Mouse (Mus musculus) stomach, embryonic 14.5 days (tissue): ENCODE measurements around the gene Mrps7. TPM values are rescaled to one million over a fixed set of nuclear protein-coding genes. Genes with fewer than 3 reads are reported as not detected.
"Not testable (repeated sequence)": the region's sequence is repeated elsewhere in the genome, so short reads cannot be mapped to it uniquely, and the experiment has no call there.

Source experiments
- ATAC-seq: fragments of 200-750 bp; cut with Nextera tagmentation; 2 replicates; pipeline ENCODE4 v1.8.0; 2017; ENCODE audit warnings: low read depth, moderate TSS enrichment; ENCODE audit not compliant: insufficient number of reproducible peaks, insufficient read depth, low FRiP score
- H3K27ac ChIP-seq: fragments of 300-500 bp; sonication (generic); 2 replicates; pipeline ENCODE4 v1.5.1; 2014; ENCODE audit warnings: mild to moderate bottlenecking, low read length, moderate library complexity, mixed read lengths
- H3K27me3 ChIP-seq: fragments of 300-500 bp; sonication (generic); 2 replicates; pipeline ENCODE4 v1.6.1; 2014; ENCODE audit warnings: low read length, control low read depth, mixed read lengths; ENCODE audit not compliant: control insufficient read depth, insufficient read depth
- H3K36me3 ChIP-seq: fragments of 300-500 bp; sonication (generic); 2 replicates; pipeline ENCODE4 v1.6.1; 2014; ENCODE audit warnings: mild to moderate bottlenecking, control low read depth, low read length, moderate library complexity, mixed read lengths; ENCODE audit not compliant: control insufficient read depth, insufficient read depth
- H3K4me1 ChIP-seq: fragments of 300-500 bp; sonication (generic); 2 replicates; pipeline ENCODE4 v1.6.1; 2014; ENCODE audit warnings: low read length, control low read depth, mixed read lengths; ENCODE audit not compliant: control insufficient read depth, insufficient read depth
- H3K4me2 ChIP-seq: fragments of 300-500 bp; sonication (generic); replicated peaks from 2 replicates; pipeline ENCODE4 v1.6.1; 2014; ENCODE audit warnings: low read depth, low read length, control low read depth
- H3K4me3 ChIP-seq: fragments of 300-500 bp; sonication (generic); 2 replicates; pipeline ENCODE4 v1.5.1; 2014; ENCODE audit warnings: low read depth, low read length, control low read depth
- H3K9ac ChIP-seq: fragments of 300-500 bp; sonication (generic); replicated peaks from 2 replicates; pipeline ENCODE4 v1.6.1; 2014; ENCODE audit warnings: low read depth, mild to moderate bottlenecking, control low read depth, low read length, moderate library complexity, mixed read lengths
- H3K9me3 ChIP-seq: fragments of 300-500 bp; sonication (generic); 2 replicates; pipeline ENCODE4 v1.6.1; 2016; ENCODE audit warnings: low read depth, low read length, control low read depth; ENCODE audit not compliant: control insufficient read depth
- WGBS: fragments of 180-500 bp; shearing (Covaris S2); extraction: QIAGEN DNeasy Blood & Tissue Kit; methylation state at CpG from one replicate; pipeline ENCODE4 v1.1.7; 2014; 5-methylcytosine and 5-hydroxymethylcytosine counted together
- polyA plus RNA-seq: library from polyadenylated mRNA; unstranded; fragments of >200 nt; fragmentation: Nextera tagmentation; extraction: Ambion mirVana; gene quantifications from 2 replicates; pipeline ENCODE4 v1.2.1, GENCODE M21; 2014

Mrps7 gene
- polyA plus RNA-seq, 1 experiment from 2014 or later, result 88.8 TPM

DNA sequence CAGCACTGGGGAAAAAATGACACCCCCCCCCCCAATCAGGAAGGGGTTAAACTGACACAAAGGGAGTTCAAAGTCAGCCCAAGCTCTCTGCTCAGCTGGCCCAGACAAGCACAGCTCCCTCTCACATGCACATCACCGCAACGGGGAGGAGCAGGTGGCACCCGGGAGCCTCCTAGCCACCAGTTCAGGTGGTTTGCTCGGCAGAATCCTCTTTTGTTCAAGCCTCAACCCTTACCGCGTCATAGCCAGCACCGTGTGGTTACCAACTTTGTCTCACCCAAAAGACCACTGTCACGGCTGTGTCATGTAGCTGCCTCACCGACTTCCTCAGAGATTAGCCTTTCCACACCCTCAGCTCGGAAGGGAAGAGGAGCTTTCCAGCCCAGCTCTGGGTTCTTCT, 39.5 kb downstream of the Mrps7 start:
- no peak for ATAC-seq
- Histone ChIP-seq H3K9ac (no peak overlapping the region), H3K4me1 (peaks cover 4% of the 10 kb centered on the region; the same call in 1 of the 2 replicates), H3K36me3 (no peaks in the 10 kb centered on the region; the same call in 1 of the 2 replicates), H3K4me2 (no peak overlapping the region), H3K27me3 (no peaks in the 10 kb centered on the region), H3K27ac (no peak overlapping the region), H3K9me3 (no peaks in the 10 kb centered on the region), H3K4me3 (no peak overlapping the region)
- 71% methylated on average over 10 of the region's 10 CpGs for WGBS

DNA sequence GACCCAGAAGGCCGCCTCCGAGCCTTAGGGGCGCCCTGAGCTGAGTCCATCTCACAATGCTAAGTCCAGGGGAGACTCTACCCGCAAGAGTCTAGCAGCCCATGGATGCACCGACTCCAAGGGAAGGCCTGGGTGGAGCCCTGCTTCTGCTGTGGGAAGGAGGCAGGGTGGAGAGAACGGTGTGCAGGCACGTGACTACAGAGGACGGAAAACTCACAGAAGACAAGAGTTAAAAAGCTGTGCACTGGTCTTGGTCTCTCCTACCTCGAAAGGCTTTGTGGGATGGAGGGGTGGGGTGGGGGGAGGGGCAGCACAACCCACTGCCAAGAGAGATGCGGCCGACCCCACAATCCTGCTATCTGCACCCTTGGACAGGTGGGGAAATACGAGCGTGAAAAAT, 40.6 kb downstream of the Mrps7 start:
- H3K9ac ChIP-seq, result no peak overlapping the region
- H3K27me3 ChIP-seq, result no peaks in the 10 kb centered on the region
- H3K4me3 ChIP-seq, result no peak overlapping the region
- no peak overlapping the region for H3K27ac ChIP-seq
- ATAC-seq, result no peak
- no peak overlapping the region for H3K4me2 ChIP-seq
- peaks cover 3% of the 10 kb centered on the region; the same call in 1 of the 2 replicates for H3K4me1 ChIP-seq
- H3K36me3 ChIP-seq, result no peaks in the 10 kb centered on the region; the same call in 1 of the 2 replicates
- 86% methylated on average over 13 of the region's 13 CpGs for WGBS
- no peaks in the 10 kb centered on the region for H3K9me3 ChIP-seq

DNA sequence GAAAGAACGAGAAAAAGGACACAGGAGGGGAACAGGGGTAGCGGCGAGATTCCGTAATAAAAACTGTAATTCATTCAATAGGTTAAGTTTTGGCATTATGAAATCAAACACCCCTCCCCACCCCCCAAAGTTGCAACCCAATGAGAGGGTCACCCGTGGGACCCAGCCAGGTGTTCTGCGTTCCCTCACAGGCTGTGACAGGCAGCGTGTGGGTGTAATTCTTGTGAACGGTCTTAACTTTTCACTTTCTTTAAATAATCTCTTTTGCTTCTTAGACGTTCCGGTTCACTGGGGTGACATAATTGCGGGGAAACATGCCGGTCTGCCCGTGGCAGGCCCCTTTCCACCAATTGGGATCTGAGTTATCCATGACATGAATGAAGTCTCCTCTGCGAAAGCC, 41.8 kb downstream of the Mrps7 start:
- not testable (repeated sequence) for H3K27me3 ChIP-seq, H3K4me2 ChIP-seq, H3K27ac ChIP-seq, H3K9me3 ChIP-seq, ATAC-seq, H3K4me3 ChIP-seq, H3K9ac ChIP-seq, H3K36me3 ChIP-seq, H3K4me1 ChIP-seq
- WGBS, result 48% methylated on average over 14 of the region's 14 CpGs

DNA sequence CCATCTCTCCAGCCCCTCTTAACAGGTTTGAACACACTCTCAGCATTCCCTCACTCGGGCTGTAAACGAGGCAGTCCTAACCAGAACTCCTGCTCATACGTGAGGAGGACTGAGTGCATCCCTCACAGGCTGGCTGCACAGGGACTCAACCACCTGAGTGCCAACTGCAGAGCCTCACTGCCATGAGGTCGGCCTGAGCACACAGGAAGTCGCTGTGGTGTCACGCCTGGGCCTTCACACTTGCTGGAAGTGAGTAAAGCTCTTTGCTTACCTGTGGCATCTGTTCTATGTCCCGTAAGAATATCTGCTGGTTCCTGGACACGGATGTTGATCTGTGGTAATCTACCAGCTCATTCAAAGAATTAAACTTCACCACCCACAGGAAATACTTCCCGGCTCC, 42.7 kb downstream of the Mrps7 start:
- WGBS, result 87% methylated on average over 9 of the region's 9 CpGs
- ATAC-seq, result no peak
- H3K9me3 ChIP-seq, result no peaks in the 10 kb centered on the region

DNA sequence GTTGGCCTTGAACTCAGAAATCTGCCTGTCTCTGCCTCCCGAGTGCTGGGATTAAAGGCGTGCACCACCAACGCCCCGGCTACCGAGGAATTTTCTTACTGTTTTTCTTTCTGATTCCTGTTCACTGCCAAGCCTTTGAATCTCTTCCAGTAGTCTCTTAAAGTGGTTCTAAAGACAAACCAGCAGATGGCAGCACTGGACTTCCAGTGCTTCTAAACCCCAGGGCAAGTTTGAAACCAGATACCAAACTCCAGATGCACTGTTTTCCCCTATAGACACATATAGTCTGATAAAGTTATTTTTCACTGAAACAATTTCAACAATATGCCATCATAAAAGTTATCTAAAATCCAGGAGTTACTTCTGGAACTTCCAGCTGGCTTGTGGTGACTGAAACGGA, 43.7 kb downstream of the Mrps7 start:
- Histone ChIP-seq H3K4me2 (no peak overlapping the region), H3K27ac (no peak overlapping the region), H3K4me1 (no peaks in the 10 kb centered on the region), H3K9ac (no peak overlapping the region), H3K9me3 (no peaks in the 10 kb centered on the region), H3K4me3 (no peak overlapping the region), H3K36me3 (no peaks in the 10 kb centered on the region; the same call in 1 of the 2 replicates), H3K27me3 (no peaks in the 10 kb centered on the region)
- no peak for ATAC-seq
- 52% methylated on average over 6 of the region's 6 CpGs for WGBS

More for the DNA sequence above, 42.7 kb downstream of the Mrps7 start:
- Histone ChIP-seq H3K4me2 (no peak overlapping the region), H3K27ac (no peak overlapping the region), H3K4me3 (no peak overlapping the region), H3K36me3 (no peaks in the 10 kb centered on the region; the same call in 1 of the 2 replicates), H3K4me1 (no peaks in the 10 kb centered on the region), H3K27me3 (no peaks in the 10 kb centered on the region), H3K9ac (no peak overlapping the region)

DNA sequence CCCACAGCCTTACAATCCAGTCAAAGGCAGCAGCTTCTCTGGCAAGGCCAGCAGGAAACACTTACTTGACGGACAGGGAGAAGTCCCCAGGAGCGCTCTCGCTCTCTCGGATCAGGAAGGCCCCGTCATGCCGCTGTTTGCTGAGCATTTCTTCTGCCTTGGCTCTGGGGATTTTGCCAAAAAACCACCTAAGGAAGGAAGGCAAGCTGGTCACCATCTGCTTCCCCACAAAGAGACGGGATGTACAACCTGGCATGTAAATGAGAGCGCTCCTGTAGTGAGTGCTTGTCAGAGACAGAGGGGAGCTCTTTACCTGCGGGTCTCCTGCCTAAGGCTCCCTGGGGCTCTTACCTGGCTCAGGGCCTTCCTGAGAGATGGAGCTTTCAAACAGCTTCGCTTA, 46.0 kb downstream of the Mrps7 start:
- ATAC-seq, result no peak
- peaks cover 8% of the 10 kb centered on the region for H3K36me3 ChIP-seq
- H3K27ac ChIP-seq, result no peak overlapping the region
- H3K27me3 ChIP-seq, result no peaks in the 10 kb centered on the region
- H3K4me3 ChIP-seq, result no peak overlapping the region
- H3K9ac ChIP-seq, result no peak overlapping the region
- 68% methylated on average over 10 of the region's 10 CpGs for WGBS
- H3K9me3 ChIP-seq, result no peaks in the 10 kb centered on the region
- no peak overlapping the region for H3K4me2 ChIP-seq
- H3K4me1 ChIP-seq, result no peaks in the 10 kb centered on the region

DNA sequence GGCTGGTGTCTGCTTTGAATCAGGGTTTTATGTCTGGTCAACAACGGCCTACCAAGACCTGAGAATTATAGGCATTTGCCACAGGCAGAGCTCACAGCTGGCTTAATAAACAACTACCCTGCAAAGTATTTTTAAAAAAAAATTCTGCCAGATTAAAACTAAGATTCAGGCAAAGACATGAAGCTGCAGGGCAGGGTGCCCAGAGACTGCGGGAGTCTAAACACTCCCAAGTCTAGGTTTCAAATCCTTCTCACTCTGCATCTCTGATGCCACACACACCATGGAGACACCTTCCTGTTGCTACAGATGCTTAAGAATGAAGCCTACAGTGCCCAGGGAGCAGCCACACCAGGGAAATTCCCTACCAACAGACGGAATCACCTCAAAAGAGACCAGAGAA, 48.0 kb downstream of the Mrps7 start:
- peaks cover 8% of the 10 kb centered on the region for H3K36me3 ChIP-seq
- H3K4me3 ChIP-seq, result no peak overlapping the region
- H3K9me3 ChIP-seq, result no peaks in the 10 kb centered on the region
- H3K4me1 ChIP-seq, result no peaks in the 10 kb centered on the region
- ATAC-seq, result no peak
- H3K4me2 ChIP-seq, result no peak overlapping the region
- no peak overlapping the region for H3K27ac ChIP-seq
- WGBS, result 94% methylated on average over 3 of the region's 3 CpGs
- no peaks in the 10 kb centered on the region for H3K27me3 ChIP-seq
- no peak overlapping the region for H3K9ac ChIP-seq

DNA sequence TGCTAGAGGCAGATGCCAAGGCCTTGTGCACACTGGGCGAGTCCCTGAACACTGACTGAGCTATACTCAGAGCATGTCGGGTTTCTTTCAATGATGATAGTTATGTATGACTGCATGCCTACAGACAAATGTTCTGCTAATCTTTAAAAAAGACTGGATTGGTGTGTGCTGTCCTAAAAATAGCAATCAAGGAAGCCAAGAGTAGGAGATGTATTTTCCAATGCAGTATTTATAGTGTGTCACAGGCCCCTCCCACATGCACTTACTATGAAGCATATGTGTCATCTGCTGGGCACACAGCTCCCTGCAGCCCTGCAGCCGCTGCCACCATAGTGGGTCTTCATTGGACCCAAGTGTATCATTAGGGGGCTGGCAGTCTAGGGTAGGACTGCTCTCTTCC, 49.5 kb downstream of the Mrps7 start:
- Histone ChIP-seq H3K27me3 (no peaks in the 10 kb centered on the region), H3K9ac (no peak overlapping the region), H3K9me3 (no peaks in the 10 kb centered on the region), H3K4me2 (no peak overlapping the region), H3K4me1 (no peaks in the 10 kb centered on the region), H3K4me3 (no peak overlapping the region), H3K36me3 (peaks cover 8% of the 10 kb centered on the region), H3K27ac (no peak overlapping the region)
- ATAC-seq, result no peak
- WGBS, result 88% methylated on average over 3 of the region's 3 CpGs

DNA sequence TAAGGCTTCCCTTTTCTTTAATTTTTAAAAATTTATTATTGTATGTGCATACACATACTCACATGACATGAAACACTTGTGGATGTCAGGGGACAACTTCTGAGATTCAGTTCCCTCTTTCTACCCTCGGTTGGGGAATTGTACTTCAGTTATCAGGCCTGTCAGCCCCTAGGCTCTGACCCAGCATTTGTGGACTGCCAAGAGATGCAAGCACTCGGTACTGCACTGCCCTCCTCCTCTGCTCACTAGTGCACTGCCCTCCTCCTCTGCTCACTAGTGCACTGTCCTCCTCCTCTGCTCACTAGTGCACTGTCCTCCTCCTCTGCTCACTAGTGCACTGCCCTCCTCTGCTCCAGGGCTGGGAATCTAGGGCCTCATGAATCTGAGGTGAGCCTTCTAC, 50.4 kb downstream of the Mrps7 start:
- Histone ChIP-seq H3K4me3 (no peak overlapping the region), H3K27ac (no peak overlapping the region), H3K36me3 (peaks cover 8% of the 10 kb centered on the region), H3K9me3 (no peaks in the 10 kb centered on the region), H3K4me1 (no peaks in the 10 kb centered on the region), H3K4me2 (no peak overlapping the region), H3K9ac (no peak overlapping the region), H3K27me3 (no peaks in the 10 kb centered on the region)
- WGBS, result 72% methylated on average over 2 of the region's 2 CpGs
- ATAC-seq, result no peak
